30 mouse cellular contexts compared by ENCODE assay signal in genomic region chr14:122283959-122284358, GRCm38 (mm10).
"Had no signal": no experiment of that assay in that cellular context is flagged by ENCODE, and none has a peak within 500 bp of the region (broad histone marks: within the 10 kb centered on the region; RNA-seq: fewer than 3 reads in every experiment).

No protein-coding gene starts in this region.

- DNase-seq: heart, postnatal 10 days; heart, postnatal 14 days; heart, postnatal 36 days; heart, postnatal 4 days; kidney, adult 11 months; kidney, adult 18-20 months; kidney, adult 2 months; kidney, adult 8-10 months; kidney, adult 9 months; kidney, postnatal 10 days; kidney, postnatal 14 days; kidney, postnatal 25 days; kidney, postnatal 4 days; layer of hippocampus, adult 9-11 months; layer of hippocampus, postnatal 36 days had no signal

- H3K9ac ChIP-seq: heart, embryonic 12.5 days; heart, embryonic 13.5 days; heart, embryonic 15.5 days; hindbrain, embryonic 12.5 days; hindbrain, embryonic 13.5 days; hindbrain, embryonic 14.5 days; hindbrain, embryonic 15.5 days; intestine, embryonic 15.5 days; kidney, embryonic 15.5 days had no signal

- H3K9me3 ChIP-seq: heart, embryonic 10.5 days; heart, embryonic 12.5 days; heart, embryonic 13.5 days; heart, embryonic 15.5 days; hindbrain, embryonic 10.5 days; hindbrain, embryonic 12.5 days; hindbrain, embryonic 13.5 days; hindbrain, embryonic 15.5 days; intestine, embryonic 15.5 days; kidney, embryonic 15.5 days had no signal

- H3K36me3 ChIP-seq: heart, embryonic 10.5 days; heart, embryonic 12.5 days; heart, embryonic 13.5 days; heart, embryonic 15.5 days; hindbrain, embryonic 10.5 days; hindbrain, embryonic 12.5 days; hindbrain, embryonic 13.5 days; hindbrain, embryonic 15.5 days; intestine, embryonic 15.5 days; kidney, embryonic 15.5 days had no signal

- H3K27ac ChIP-seq: heart, embryonic 10.5 days; heart, embryonic 13.5 days; heart, embryonic 15.5 days; hindbrain, embryonic 10.5 days; hindbrain, embryonic 12.5 days; hindbrain, embryonic 13.5 days; hindbrain, embryonic 14.5 days; hindbrain, embryonic 15.5 days; hindbrain, postnatal 0 days; intestine, embryonic 15.5 days; kidney, embryonic 15.5 days; kidney, postnatal 0 days; layer of hippocampus, adult 2 months; left cerebral cortex, adult 2 months had no signal

- H3K4me1 ChIP-seq: intestine, embryonic 15.5 days; kidney, embryonic 15.5 days had no signal

- H3K4me3 ChIP-seq: heart, embryonic 10.5 days; heart, embryonic 12.5 days; heart, embryonic 13.5 days; heart, embryonic 15.5 days; hindbrain, embryonic 10.5 days; hindbrain, embryonic 12.5 days; hindbrain, embryonic 13.5 days; hindbrain, embryonic 15.5 days; intestine, embryonic 15.5 days; kidney, embryonic 15.5 days; layer of hippocampus, adult 2 months; left cerebral cortex, adult 2 months had no signal
